Mouse (Mus musculus): ENCODE data around the gene Cd93. TPM values are rescaled to one million over a fixed set of nuclear protein-coding genes. Genes with fewer than 3 reads are reported as not detected.

Gene Cd93
- polyA plus RNA-seq, 1 experiment from 2014 or later: 11.7 TPM

DNA sequence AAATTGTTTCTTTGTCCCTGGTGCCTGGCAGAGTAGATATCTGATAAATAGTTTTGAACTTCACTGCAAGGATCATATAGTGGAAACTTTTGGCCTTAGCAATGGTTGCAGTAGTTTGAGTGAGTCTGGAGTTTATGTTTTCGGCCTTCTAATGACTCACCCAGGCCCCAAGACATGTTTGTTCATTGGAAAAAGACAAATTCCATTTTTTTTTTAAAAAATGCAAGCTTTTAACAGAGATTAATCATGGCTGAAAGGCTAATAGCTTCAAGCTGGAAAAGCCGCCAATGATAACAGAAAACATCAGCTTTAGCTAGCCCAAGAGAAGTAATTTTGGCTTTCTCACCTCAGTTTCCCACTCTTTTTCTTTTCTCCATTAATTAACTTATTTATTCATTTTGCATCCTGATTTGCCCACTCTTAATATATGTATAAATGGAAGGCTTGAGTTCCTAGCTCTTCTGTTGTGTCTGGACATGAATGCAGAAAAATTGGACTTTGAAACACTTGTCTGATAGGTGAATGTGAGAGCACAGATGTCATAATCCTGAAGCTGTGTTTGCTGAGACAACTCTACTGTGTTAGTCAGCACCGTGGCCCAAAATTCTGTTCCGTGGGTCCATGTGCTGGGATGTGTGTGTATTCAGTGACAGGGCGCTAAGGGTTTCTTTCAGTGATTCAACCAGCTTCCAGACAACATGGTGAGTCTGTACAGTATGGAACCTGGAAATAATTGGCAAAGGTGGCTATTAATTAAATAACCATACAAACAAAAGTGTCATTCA is 44.3 kb downstream of the Cd93 start:
- WGBS: 78% methylated on average over 5 of the region's 5 CpGs
- no peak overlapping the region for H3K4me2 ChIP-seq (ENCODE audit: low read depth, low read length)

DNA sequence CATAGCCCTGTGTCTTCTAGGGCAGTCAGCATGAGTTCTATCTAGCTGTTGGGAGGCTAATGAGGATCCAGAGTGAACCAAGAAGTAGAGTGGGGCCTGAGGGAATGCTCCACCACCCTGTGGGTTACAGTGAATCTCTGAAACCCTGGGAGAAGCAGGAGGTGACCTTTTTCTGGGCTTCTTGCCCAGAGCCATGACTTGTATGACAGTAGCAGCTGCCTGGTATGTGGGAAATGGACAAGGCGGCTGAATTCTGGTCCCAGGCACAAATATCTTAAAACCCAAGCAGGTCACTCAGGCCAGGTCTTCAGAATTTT is 45.6 kb downstream of the Cd93 start:
- 0 out of 2 replicates have a peak, but pooled peaks have one; percentile 5 for ATAC-seq (ENCODE audit: insufficient read depth, low FRiP score)
- peak overlapping the region; percentile 96 for H3K4me2 ChIP-seq (ENCODE audit: low read depth, low read length)

More for the DNA sequence above, 44.3 kb downstream of the Cd93 start:
- Histone ChIP-seq H3K36me3 (ENCODE audit: control insufficient read depth, insufficient read depth, low read length) (no peaks in the 10 kb centered on the region), H3K9ac (ENCODE audit: low read length) (no peak overlapping the region), H3K9me3 (replicated peaks; ENCODE audit: control insufficient read depth, low read length) (no peaks in the 10 kb centered on the region), H3K27me3 (ENCODE audit: control insufficient read depth, insufficient read depth, low read length) (peaks cover 21% of the 10 kb centered on the region), H3K4me1 (ENCODE audit: control insufficient read depth, insufficient read depth, low read length) (peaks cover 20% of the 10 kb centered on the region), H3K27ac (ENCODE audit: low read length) (no peak overlapping the region), H3K4me3 (replicated peaks; ENCODE audit: low read length) (no peak overlapping the region)
- no peak for ATAC-seq (ENCODE audit: insufficient read depth, low FRiP score)

DNA sequence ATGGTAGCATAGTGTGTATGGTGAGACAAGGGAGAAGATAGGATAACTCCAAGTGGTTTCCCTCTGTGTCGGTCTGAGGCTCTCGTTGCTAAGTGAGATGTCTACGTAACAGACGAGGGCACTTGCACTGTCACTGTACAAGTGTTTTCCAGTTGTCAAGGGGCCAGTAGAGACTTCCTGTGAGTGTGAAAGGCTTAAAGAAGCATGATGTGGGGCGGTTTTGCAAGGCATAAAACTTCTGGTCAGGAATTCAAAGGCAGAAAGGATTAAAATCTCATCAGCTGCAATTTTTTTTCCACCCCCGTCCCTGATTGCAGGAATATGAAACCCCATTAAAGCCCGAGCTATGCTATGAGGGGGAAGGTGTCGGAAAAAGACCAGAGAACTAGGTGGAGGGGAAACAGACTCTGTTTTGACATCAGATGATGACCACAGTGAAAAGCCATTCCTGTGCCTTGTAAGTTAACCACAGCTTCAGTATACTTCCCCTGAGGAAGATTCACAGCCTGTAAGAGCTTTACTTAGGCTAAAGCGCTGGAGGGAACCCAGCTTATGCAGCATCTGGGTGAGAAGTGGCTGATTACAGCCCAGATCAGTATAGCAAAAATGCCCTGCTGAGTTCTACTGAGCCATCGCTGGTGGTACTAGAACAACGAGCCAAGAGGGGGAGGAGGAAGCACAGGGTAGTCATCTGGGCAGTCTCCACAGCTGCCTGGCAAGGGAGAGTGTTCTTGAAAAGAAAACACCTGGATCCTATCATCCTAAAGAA is 46.2 kb downstream of the Cd93 start:
- 43% methylated on average over 11 of the region's 11 CpGs for WGBS
- Histone ChIP-seq H3K4me1 (ENCODE audit: control insufficient read depth, insufficient read depth, low read length) (peaks cover 20% of the 10 kb centered on the region), H3K36me3 (ENCODE audit: control insufficient read depth, insufficient read depth, low read length) (no peaks in the 10 kb centered on the region), H3K27me3 (ENCODE audit: control insufficient read depth, insufficient read depth, low read length) (peaks cover 21% of the 10 kb centered on the region), H3K9ac (ENCODE audit: low read length) (peak overlapping the region; percentile 47; the same call in 1 of the 2 replicates), H3K4me2 (ENCODE audit: low read depth, low read length) (peak overlapping the region; percentile 96), H3K27ac (ENCODE audit: low read length) (peak overlapping the region; percentile 62), H3K4me3 (replicated peaks; ENCODE audit: low read length) (0 out of 2 replicates have a peak overlapping the region, but pooled peaks have one; percentile 10), H3K9me3 (replicated peaks; ENCODE audit: control insufficient read depth, low read length) (no peaks in the 10 kb centered on the region)
- ATAC-seq (ENCODE audit: insufficient read depth, low FRiP score): 0 out of 2 replicates have a peak, but pooled peaks have one; percentile 7

More for the DNA sequence above, 45.6 kb downstream of the Cd93 start:
- Histone ChIP-seq H3K4me3 (replicated peaks; ENCODE audit: low read length) (no peak overlapping the region), H3K4me1 (ENCODE audit: control insufficient read depth, insufficient read depth, low read length) (peaks cover 20% of the 10 kb centered on the region), H3K9ac (ENCODE audit: low read length) (peak overlapping the region; percentile 47; the same call in 1 of the 2 replicates), H3K36me3 (ENCODE audit: control insufficient read depth, insufficient read depth, low read length) (no peaks in the 10 kb centered on the region), H3K27ac (ENCODE audit: low read length) (peak overlapping the region; percentile 62; the same call in 1 of the 2 replicates), H3K9me3 (replicated peaks; ENCODE audit: control insufficient read depth, low read length) (no peaks in the 10 kb centered on the region), H3K27me3 (ENCODE audit: control insufficient read depth, insufficient read depth, low read length) (peaks cover 21% of the 10 kb centered on the region)
- 53% methylated on average over 1 of the region's 1 CpGs for WGBS

DNA sequence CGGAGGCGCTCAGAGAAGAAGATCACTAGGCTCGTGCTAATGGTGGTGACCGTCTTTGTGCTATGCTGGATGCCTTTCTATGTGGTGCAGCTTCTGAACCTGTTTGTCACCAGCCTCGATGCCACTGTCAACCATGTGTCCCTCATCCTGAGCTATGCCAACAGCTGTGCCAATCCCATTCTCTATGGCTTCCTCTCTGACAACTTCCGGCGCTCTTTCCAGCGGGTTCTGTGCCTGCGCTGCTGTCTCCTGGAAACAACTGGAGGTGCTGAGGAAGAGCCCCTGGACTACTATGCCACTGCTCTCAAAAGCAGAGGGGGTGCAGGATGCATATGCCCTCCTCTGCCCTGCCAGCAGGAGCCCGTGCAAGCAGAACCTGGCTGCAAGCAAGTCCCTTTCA is 47.2 kb downstream of the Cd93 start:
- peaks cover 21% of the 10 kb centered on the region for H3K27me3 ChIP-seq (ENCODE audit: control insufficient read depth, insufficient read depth, low read length)
- peaks cover 20% of the 10 kb centered on the region for H3K4me1 ChIP-seq (ENCODE audit: control insufficient read depth, insufficient read depth, low read length)
- H3K9ac ChIP-seq (ENCODE audit: low read length): no peak overlapping the region
- H3K27ac ChIP-seq (ENCODE audit: low read length): no peak overlapping the region
- peak overlapping the region; percentile 56; the same call in 1 of the 2 replicates for H3K4me3 ChIP-seq (replicated peaks; ENCODE audit: low read length)
- H3K9me3 ChIP-seq (replicated peaks; ENCODE audit: control insufficient read depth, low read length): no peaks in the 10 kb centered on the region
- H3K4me2 ChIP-seq (ENCODE audit: low read depth, low read length): peak overlapping the region; percentile 96; the same call in 1 of the 2 replicates
- WGBS: 70% methylated on average over 10 of the region's 10 CpGs
- no peak for ATAC-seq (ENCODE audit: insufficient read depth, low FRiP score)
- H3K36me3 ChIP-seq (ENCODE audit: control insufficient read depth, insufficient read depth, low read length): no peaks in the 10 kb centered on the region

DNA sequence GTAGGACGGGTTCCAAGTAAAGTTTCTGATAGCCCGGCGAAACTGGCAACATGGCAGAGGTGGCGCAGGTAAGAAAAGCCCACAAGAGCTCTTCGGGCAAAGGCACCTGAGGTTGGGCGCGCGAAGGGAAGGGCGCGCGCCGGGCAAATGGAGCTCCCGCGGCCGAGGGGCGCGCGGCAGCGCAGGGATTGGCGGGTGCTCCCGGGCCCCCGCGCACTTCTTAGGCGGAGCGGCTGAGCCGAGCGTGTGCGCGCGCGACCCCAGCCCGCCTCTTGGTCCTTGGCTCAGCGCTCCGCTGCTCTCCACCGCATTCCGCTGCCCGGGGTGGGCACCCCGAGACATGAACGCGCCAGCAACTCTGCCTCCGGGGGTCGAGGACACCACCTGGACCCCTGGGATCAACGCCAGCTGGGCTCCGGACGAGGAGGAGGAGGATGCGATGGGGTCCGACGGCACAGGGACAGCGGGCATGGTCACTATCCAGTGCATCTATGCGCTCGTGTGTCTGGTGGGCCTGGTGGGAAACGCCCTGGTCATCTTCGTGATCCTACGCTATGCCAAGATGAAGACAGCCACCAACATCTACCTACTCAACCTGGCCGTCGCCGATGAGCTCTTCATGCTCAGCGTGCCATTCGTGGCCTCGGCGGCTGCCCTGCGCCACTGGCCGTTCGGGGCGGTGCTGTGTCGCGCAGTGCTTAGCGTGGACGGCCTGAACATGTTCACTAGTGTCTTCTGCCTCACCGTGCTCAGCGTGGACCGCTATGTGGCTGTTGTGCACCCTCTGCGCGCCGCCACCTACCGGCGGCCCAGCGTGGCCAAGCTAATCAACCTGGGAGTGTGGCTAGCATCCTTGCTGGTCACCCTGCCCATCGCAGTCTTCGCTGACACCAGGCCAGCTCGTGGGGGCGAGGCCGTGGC is 48.0 kb downstream of the Cd93 start, which contains the start of gene Sstr4:
Sstr4 (plus strand) TSS at position 214 of the 921 bp plus-strand sequence.
- Histone ChIP-seq H3K4me1 (ENCODE audit: control insufficient read depth, insufficient read depth, low read length) (peaks cover 20% of the 10 kb centered on the region), H3K4me3 (replicated peaks; ENCODE audit: low read length) (peak within 1 kb of the TSS; percentile 56), H3K9ac (ENCODE audit: low read length) (peak within 1 kb of the TSS; percentile 70), H3K27me3 (ENCODE audit: control insufficient read depth, insufficient read depth, low read length) (peaks cover 21% of the 10 kb centered on the region), H3K9me3 (replicated peaks; ENCODE audit: control insufficient read depth, low read length) (no peaks in the 10 kb centered on the region), H3K27ac (ENCODE audit: low read length) (no peak within 1 kb of the TSS), H3K36me3 (ENCODE audit: control insufficient read depth, insufficient read depth, low read length) (no peaks in the 10 kb centered on the region), H3K4me2 (ENCODE audit: low read depth, low read length) (peak within 1 kb of the TSS; percentile 96)
- ATAC-seq (ENCODE audit: insufficient read depth, low FRiP score): peak; percentile 68; the same call in 1 of the 2 replicates
- 4% methylated on average over 83 of the region's 83 CpGs for WGBS

DNA sequence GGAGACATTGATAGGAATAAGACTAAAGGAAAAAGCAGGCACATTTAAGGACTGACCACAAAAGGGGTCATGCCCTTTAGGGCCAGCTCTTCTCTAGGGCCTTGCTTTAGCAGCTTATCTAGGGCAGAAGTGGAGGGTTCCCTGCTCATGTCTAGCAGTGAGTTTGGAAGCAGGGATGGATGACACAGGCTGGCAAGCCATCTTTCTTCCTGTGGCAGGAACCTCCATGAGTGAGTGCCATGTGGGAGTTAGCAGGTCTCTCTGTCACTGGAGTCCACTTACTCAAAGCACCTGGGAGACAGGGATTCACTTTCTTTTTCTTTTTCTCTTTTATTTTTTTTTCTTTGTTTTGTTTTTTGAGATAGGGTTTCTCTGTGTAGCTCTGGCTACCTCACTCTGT is 49.5 kb downstream of the Cd93 start:
- Histone ChIP-seq H3K4me3 (replicated peaks; ENCODE audit: low read length) (no peak overlapping the region), H3K4me2 (ENCODE audit: low read depth, low read length) (no peak overlapping the region), H3K36me3 (ENCODE audit: control insufficient read depth, insufficient read depth, low read length) (no peaks in the 10 kb centered on the region), H3K9me3 (replicated peaks; ENCODE audit: control insufficient read depth, low read length) (no peaks in the 10 kb centered on the region), H3K27ac (ENCODE audit: low read length) (no peak overlapping the region), H3K27me3 (ENCODE audit: control insufficient read depth, insufficient read depth, low read length) (peaks cover 21% of the 10 kb centered on the region), H3K9ac (ENCODE audit: low read length) (no peak overlapping the region), H3K4me1 (ENCODE audit: control insufficient read depth, insufficient read depth, low read length) (peaks cover 14% of the 10 kb centered on the region)
- ATAC-seq (ENCODE audit: insufficient read depth, low FRiP score): no peak

DNA sequence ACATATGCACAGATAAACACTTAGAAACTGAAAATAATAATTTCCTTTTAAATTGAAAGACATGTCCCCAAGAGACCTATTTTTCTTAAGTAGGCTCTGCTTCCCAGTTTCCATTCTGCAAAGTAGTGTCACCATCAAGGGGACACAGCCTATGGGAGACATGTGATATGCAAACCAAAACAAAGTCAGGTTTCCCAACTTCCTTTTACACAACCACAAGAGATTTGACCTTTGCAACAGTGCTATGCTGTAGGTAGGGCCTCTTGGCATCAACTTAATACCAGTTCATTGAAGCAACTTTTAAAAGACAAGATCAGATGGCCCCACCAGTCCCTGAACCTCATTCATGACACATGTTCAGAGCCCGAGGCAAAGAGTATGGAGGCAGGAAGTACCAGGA is 50.2 kb downstream of the Cd93 start:
- peaks cover 14% of the 10 kb centered on the region for H3K4me1 ChIP-seq (ENCODE audit: control insufficient read depth, insufficient read depth, low read length)
- H3K27ac ChIP-seq (ENCODE audit: low read length): no peak overlapping the region
- 84% methylated on average over 1 of the region's 1 CpGs for WGBS
- H3K4me3 ChIP-seq (replicated peaks; ENCODE audit: low read length): no peak overlapping the region
- H3K4me2 ChIP-seq (ENCODE audit: low read depth, low read length): no peak overlapping the region
- no peaks in the 10 kb centered on the region for H3K36me3 ChIP-seq (ENCODE audit: control insufficient read depth, insufficient read depth, low read length)
- peaks cover 21% of the 10 kb centered on the region for H3K27me3 ChIP-seq (ENCODE audit: control insufficient read depth, insufficient read depth, low read length)
- no peak for ATAC-seq (ENCODE audit: insufficient read depth, low FRiP score)
- H3K9ac ChIP-seq (ENCODE audit: low read length): no peak overlapping the region
- H3K9me3 ChIP-seq (replicated peaks; ENCODE audit: control insufficient read depth, low read length): no peaks in the 10 kb centered on the region

DNA sequence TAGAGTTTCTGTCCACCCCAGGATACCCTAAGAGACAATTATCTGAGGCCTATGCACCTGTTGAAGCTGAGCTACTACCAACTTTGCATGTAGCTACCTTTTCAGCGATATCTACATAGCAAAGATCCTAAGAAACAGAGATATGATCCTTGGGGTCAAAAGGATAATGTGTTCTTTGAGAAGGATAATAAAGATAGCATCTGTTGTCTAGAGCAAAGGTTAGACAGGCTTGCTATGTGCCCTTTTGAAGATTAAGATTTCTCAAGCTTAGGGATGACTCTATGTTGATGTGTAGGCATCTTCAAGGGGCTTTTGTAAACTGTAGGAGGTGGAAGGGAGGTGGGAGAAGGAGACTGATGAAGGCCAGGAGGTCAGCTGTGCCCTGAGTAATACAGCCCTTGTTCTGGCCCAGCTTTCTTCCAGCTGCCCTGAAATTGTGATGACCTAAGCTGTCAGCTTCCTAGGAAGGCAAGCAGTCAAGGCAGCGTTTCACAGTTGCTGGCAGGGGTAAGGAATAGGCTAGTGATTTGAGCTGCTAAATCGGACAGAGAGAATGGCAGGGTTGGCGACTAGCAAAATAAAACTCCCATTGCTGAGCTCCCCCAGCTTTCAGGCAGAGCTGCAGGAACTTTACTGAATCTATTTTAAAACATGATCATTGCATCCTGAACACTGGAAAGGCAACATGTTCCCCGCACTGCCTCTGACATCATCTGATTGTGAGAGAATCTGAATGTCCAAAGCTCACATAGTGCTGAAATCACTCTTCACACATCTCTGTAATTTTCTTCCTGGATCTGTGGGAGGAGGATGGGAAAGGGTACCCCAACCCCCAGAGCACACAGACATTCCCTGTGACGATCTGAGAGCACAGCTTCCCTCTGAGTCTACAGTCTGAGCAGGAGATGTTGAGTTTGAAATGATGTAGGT is 55.4 kb downstream of the Cd93 start:
- no peaks in the 10 kb centered on the region for H3K36me3 ChIP-seq (ENCODE audit: control insufficient read depth, insufficient read depth, low read length)
- WGBS: 73% methylated on average over 6 of the region's 6 CpGs
- H3K27me3 ChIP-seq (ENCODE audit: control insufficient read depth, insufficient read depth, low read length): no peaks in the 10 kb centered on the region
- no peaks in the 10 kb centered on the region for H3K9me3 ChIP-seq (replicated peaks; ENCODE audit: control insufficient read depth, low read length)
- no peak overlapping the region for H3K9ac ChIP-seq (ENCODE audit: low read length)
- no peak for ATAC-seq (ENCODE audit: insufficient read depth, low FRiP score)
- H3K27ac ChIP-seq (ENCODE audit: low read length): no peak overlapping the region
- H3K4me3 ChIP-seq (replicated peaks; ENCODE audit: low read length): no peak overlapping the region
- H3K4me1 ChIP-seq (ENCODE audit: control insufficient read depth, insufficient read depth, low read length): no peaks in the 10 kb centered on the region
- no peak overlapping the region for H3K4me2 ChIP-seq (ENCODE audit: low read depth, low read length)
